Mouse (Mus musculus) stomach, postnatal 0 days (tissue): ENCODE measurements around the gene Mt4.

Experiments used
- CTCF ChIP-seq: IDR thresholded peaks from 2 replicates; pipeline ENCODE4 v1.5.1; 2016; ENCODE audit warnings: antibody characterized with exemption, low read depth, mild to moderate bottlenecking, moderate library complexity
- EP300 ChIP-seq: optimal IDR thresholded peaks from 2 replicates; pipeline ENCODE3; 2016; ENCODE audit warnings: antibody characterized with exemption

DNA sequence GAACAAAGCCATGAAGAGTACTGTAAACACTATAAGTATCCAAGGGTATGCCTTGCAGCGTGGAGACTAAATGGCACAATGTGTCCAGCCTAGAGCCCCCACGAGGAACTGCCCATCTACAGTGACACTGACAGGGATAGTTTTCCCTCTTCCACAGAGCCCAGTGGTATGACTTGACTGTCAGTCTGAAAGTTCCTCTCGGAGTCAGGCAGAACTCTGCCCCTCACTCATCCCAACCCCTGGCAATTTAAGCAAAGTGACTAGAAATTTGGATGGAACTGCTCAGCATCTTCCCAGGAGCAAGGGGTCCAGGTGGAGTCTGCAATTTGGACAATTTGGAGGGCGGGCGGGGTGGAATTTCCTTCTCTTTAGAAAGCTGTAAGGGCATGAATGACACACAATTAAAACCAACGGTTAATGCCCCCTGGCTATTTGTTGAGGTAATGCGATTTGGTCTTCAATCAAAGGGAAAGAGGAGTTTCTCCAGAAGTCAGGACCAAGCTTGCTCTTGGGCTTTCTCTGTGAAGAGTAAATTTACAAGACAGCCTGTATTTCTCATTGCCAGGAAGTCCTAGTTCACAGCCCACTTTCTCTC is 37.7 kb downstream of the Mt4 start:
- TF ChIP-seq CTCF (peak; percentile 55), EP300 (no peak)
